Mouse (Mus musculus) urinary bladder, postnatal 14 days (tissue): ENCODE measurements around the gene Exosc10.

Experiments
- DNase-seq: peaks from one replicate; pipeline ENCODE4 v3.0.0; 2021; ENCODE audit warnings: low spot score

Gene Exosc10

GRCm38 (mm10) chr4:148607758-148608157 is 49.5 kb downstream of the Exosc10 start:
- DNase-seq, result peak; percentile 90

- no peak for DNase-seq
These were observed 51.6 kb downstream of the Exosc10 start for GRCm38 (mm10) chr4:148609805-148610204.

GRCm38 (mm10) chr4:148610631-148611364 is 52.6 kb downstream of the Exosc10 start:
- DNase-seq, result no peak

GRCm38 (mm10) chr4:148612557-148612956 is 54.3 kb downstream of the Exosc10 start:
- DNase-seq, result no peak

- no peak for DNase-seq
These were observed 55.5 kb downstream of the Exosc10 start for GRCm38 (mm10) chr4:148613738-148614137.

GRCm38 (mm10) chr4:148619805-148620204 is 61.6 kb downstream of the Exosc10 start:
- no peak for DNase-seq

- no peak for DNase-seq
These were observed 62.5 kb downstream of the Exosc10 start for GRCm38 (mm10) chr4:148620718-148621117.

GRCm38 (mm10) chr4:148622485-148622884 is 64.3 kb downstream of the Exosc10 start:
- DNase-seq, result no peak

- no peak for DNase-seq
These were observed 65.4 kb downstream of the Exosc10 start for GRCm38 (mm10) chr4:148623609-148624008.

- DNase-seq, result no peak
These were observed 66.8 kb downstream of the Exosc10 start for GRCm38 (mm10) chr4:148625010-148625409.

- peak; percentile 45 for DNase-seq
These were observed 67.8 kb downstream of the Exosc10 start for GRCm38 (mm10) chr4:148625756-148626622.

GRCm38 (mm10) chr4:148626623-148627185 is 68.5 kb downstream of the Exosc10 start, which contains the start of gene Tardbp:
Gene Tardbp, minus strand, starts transcription at chr4:148627019.
- DNase-seq, result peak; percentile 97

GRCm38 (mm10) chr4:148627246-148627645 is 69.0 kb downstream of the Exosc10 start:
- no peak for DNase-seq
